Mouse (Mus musculus): ENCODE measurements at regions not wholly inside any gene's neighbourhood (a gene's known extent, or its start where the extent isn't known, plus 50 kb on each side); places are given as distances from the start of the nearest gene placed in this dataset.
A peak's percentile ranks its signal among the peaks of the same experiment; 100 is the strongest.

GRCm38 (mm10) chr5:96914696-96915404, 82.6 kb upstream of the Bmp2k start:
- WGBS = 72% methylated on average over 4 of the region's 4 CpGs
- H3K27ac ChIP-seq (ENCODE audit: low read length) = no peak overlapping the region
- no peak for ATAC-seq (ENCODE audit: low read depth)
- no peak overlapping the region for H3K9ac ChIP-seq (ENCODE audit: low read length)
- no peaks in the 10 kb centered on the region for H3K9me3 ChIP-seq (ENCODE audit: control insufficient read depth, low read length)
- no peak overlapping the region for H3K4me3 ChIP-seq (ENCODE audit: low read length)
- peaks cover 17% of the 10 kb centered on the region for H3K4me1 ChIP-seq (replicated peaks; ENCODE audit: control insufficient read depth, insufficient read depth, low read length)
- H3K36me3 ChIP-seq (ENCODE audit: control insufficient read depth, insufficient read depth, low read length) = no peaks in the 10 kb centered on the region
- H3K4me2 ChIP-seq (ENCODE audit: low read depth, low read length) = no peak overlapping the region
- no peaks in the 10 kb centered on the region for H3K27me3 ChIP-seq (ENCODE audit: control insufficient read depth, insufficient read depth, low read depth, low read length)

DNA sequence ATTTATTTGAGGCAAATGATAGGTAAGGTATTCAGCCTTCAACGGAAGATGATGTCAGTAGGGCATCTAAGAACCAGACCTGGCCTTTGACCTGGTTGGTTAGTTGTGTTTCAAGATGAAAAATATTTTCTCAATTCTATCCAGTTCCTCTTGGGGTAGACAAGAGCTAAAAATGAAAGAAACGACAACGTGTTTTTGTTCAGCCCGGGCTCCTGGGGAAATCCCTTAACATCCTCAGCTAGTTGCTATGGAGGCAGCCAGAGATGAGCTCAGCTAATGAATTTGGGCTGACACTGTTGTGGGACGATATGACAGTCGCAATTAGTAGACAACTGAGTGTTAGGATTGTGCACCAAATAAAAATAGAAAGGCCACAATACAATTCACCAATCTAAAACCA, 80.6 kb upstream of the Bmp2k start:
- WGBS = 78% methylated on average over 6 of the region's 6 CpGs
- H3K4me1 ChIP-seq (replicated peaks; ENCODE audit: control insufficient read depth, insufficient read depth, low read length) = peaks cover 19% of the 10 kb centered on the region
- H3K4me2 ChIP-seq (ENCODE audit: low read depth, low read length) = no peak overlapping the region
- H3K4me3 ChIP-seq (ENCODE audit: low read length) = no peak overlapping the region
- peak overlapping the region; percentile 76 for H3K27ac ChIP-seq (ENCODE audit: low read length)
- H3K27me3 ChIP-seq (ENCODE audit: control insufficient read depth, insufficient read depth, low read depth, low read length) = no peaks in the 10 kb centered on the region
- H3K36me3 ChIP-seq (ENCODE audit: control insufficient read depth, insufficient read depth, low read length) = no peaks in the 10 kb centered on the region
- no peaks in the 10 kb centered on the region for H3K9me3 ChIP-seq (ENCODE audit: control insufficient read depth, low read length)
- ATAC-seq (ENCODE audit: low read depth) = no peak
- H3K9ac ChIP-seq (ENCODE audit: low read length) = no peak overlapping the region

GRCm38 (mm10) chr5:96917596-96918258, 79.8 kb upstream of the Bmp2k start:
- Histone ChIP-seq H3K27ac (ENCODE audit: low read length) (peak overlapping the region; percentile 87), H3K9me3 (ENCODE audit: control insufficient read depth, low read length) (no peaks in the 10 kb centered on the region), H3K4me2 (ENCODE audit: low read depth, low read length) (peak overlapping the region; percentile 39), H3K4me1 (replicated peaks; ENCODE audit: control insufficient read depth, insufficient read depth, low read length) (peaks cover 19% of the 10 kb centered on the region), H3K27me3 (ENCODE audit: control insufficient read depth, insufficient read depth, low read depth, low read length) (no peaks in the 10 kb centered on the region), H3K4me3 (ENCODE audit: low read length) (peak overlapping the region; percentile 5; the same call in 1 of the 2 replicates), H3K36me3 (ENCODE audit: control insufficient read depth, insufficient read depth, low read length) (no peaks in the 10 kb centered on the region), H3K9ac (ENCODE audit: low read length) (no peak overlapping the region)
- 19% methylated on average over 10 of the region's 10 CpGs for WGBS
- ATAC-seq (ENCODE audit: low read depth) = peak; percentile 58

- ATAC-seq (ENCODE audit: low read depth) = no peak
- Histone ChIP-seq H3K36me3 (ENCODE audit: control insufficient read depth, insufficient read depth, low read length) (no peaks in the 10 kb centered on the region), H3K9ac (ENCODE audit: low read length) (no peak overlapping the region), H3K4me1 (replicated peaks; ENCODE audit: control insufficient read depth, insufficient read depth, low read length) (peaks cover 15% of the 10 kb centered on the region), H3K4me2 (ENCODE audit: low read depth, low read length) (no peak overlapping the region), H3K4me3 (ENCODE audit: low read length) (no peak overlapping the region), H3K9me3 (ENCODE audit: control insufficient read depth, low read length) (no peaks in the 10 kb centered on the region), H3K27ac (ENCODE audit: low read length) (no peak overlapping the region), H3K27me3 (ENCODE audit: control insufficient read depth, insufficient read depth, low read depth, low read length) (no peaks in the 10 kb centered on the region)
- 61% methylated on average over 6 of the region's 6 CpGs for WGBS
These were observed 78.3 kb upstream of the Bmp2k start for GRCm38 (mm10) chr5:96919149-96919548.

- no peaks in the 10 kb centered on the region for H3K36me3 ChIP-seq (ENCODE audit: control insufficient read depth, insufficient read depth, low read length)
- ATAC-seq (ENCODE audit: low read depth) = 0 out of 2 replicates have a peak, but pooled peaks have one; percentile 10
- H3K27me3 ChIP-seq (ENCODE audit: control insufficient read depth, insufficient read depth, low read depth, low read length) = no peaks in the 10 kb centered on the region
- 0 out of 2 replicates have a peak overlapping the region, but pooled peaks have one; percentile 25 for H3K4me2 ChIP-seq (ENCODE audit: low read depth, low read length)
- H3K4me3 ChIP-seq (ENCODE audit: low read length) = peak overlapping the region; percentile 15; the same call in 1 of the 2 replicates
- 49% methylated on average over 6 of the region's 6 CpGs for WGBS
- H3K9ac ChIP-seq (ENCODE audit: low read length) = peak overlapping the region; percentile 14; the same call in 1 of the 2 replicates
- no peaks in the 10 kb centered on the region for H3K9me3 ChIP-seq (ENCODE audit: control insufficient read depth, low read length)
- peaks cover 15% of the 10 kb centered on the region for H3K4me1 ChIP-seq (replicated peaks; ENCODE audit: control insufficient read depth, insufficient read depth, low read length)
- H3K27ac ChIP-seq (ENCODE audit: low read length) = peak overlapping the region; percentile 22; the same call in 1 of the 2 replicates
These were observed 76.5 kb upstream of the Bmp2k start for GRCm38 (mm10) chr5:96921037-96921436.

GRCm38 (mm10) chr5:96921511-96921910, 76.0 kb upstream of the Bmp2k start:
- no peaks in the 10 kb centered on the region for H3K36me3 ChIP-seq (ENCODE audit: control insufficient read depth, insufficient read depth, low read length)
- peak overlapping the region; percentile 33 for H3K4me2 ChIP-seq (ENCODE audit: low read depth, low read length)
- H3K27ac ChIP-seq (ENCODE audit: low read length) = peak overlapping the region; percentile 68
- no peak for ATAC-seq (ENCODE audit: low read depth)
- H3K4me1 ChIP-seq (replicated peaks; ENCODE audit: control insufficient read depth, insufficient read depth, low read length) = peaks cover 15% of the 10 kb centered on the region
- H3K27me3 ChIP-seq (ENCODE audit: control insufficient read depth, insufficient read depth, low read depth, low read length) = no peaks in the 10 kb centered on the region
- 51% methylated on average over 6 of the region's 6 CpGs for WGBS
- no peak overlapping the region for H3K4me3 ChIP-seq (ENCODE audit: low read length)
- no peaks in the 10 kb centered on the region for H3K9me3 ChIP-seq (ENCODE audit: control insufficient read depth, low read length)
- peak overlapping the region; percentile 27 for H3K9ac ChIP-seq (ENCODE audit: low read length)

GRCm38 (mm10) chr5:96921973-96922715, 75.3 kb upstream of the Bmp2k start:
- ATAC-seq (ENCODE audit: low read depth) = peak; percentile 61; the same call in 1 of the 2 replicates
- 26% methylated on average over 11 of the region's 11 CpGs for WGBS

GRCm38 (mm10) chr5:96922716-96923076, 74.8 kb upstream of the Bmp2k start:
- 64% methylated on average over 4 of the region's 4 CpGs for WGBS

More at GRCm38 (mm10) chr5:96921973-96922715, 75.3 kb upstream of the Bmp2k start:
- no peaks in the 10 kb centered on the region for H3K36me3 ChIP-seq (ENCODE audit: control insufficient read depth, insufficient read depth, low read length)
- H3K9ac ChIP-seq (ENCODE audit: low read length) = peak overlapping the region; percentile 27
- peak overlapping the region; percentile 68 for H3K27ac ChIP-seq (ENCODE audit: low read length)
- H3K27me3 ChIP-seq (ENCODE audit: control insufficient read depth, insufficient read depth, low read depth, low read length) = no peaks in the 10 kb centered on the region
- peak overlapping the region; percentile 33 for H3K4me2 ChIP-seq (ENCODE audit: low read depth, low read length)
- no peak overlapping the region for H3K4me3 ChIP-seq (ENCODE audit: low read length)
- H3K4me1 ChIP-seq (replicated peaks; ENCODE audit: control insufficient read depth, insufficient read depth, low read length) = peaks cover 12% of the 10 kb centered on the region
- no peaks in the 10 kb centered on the region for H3K9me3 ChIP-seq (ENCODE audit: control insufficient read depth, low read length)

GRCm38 (mm10) chr5:96923526-96923925, 74.0 kb upstream of the Bmp2k start:
- Histone ChIP-seq H3K4me1 (replicated peaks; ENCODE audit: control insufficient read depth, insufficient read depth, low read length) (peaks cover 5% of the 10 kb centered on the region; the same call in 1 of the 2 replicates), H3K4me2 (ENCODE audit: low read depth, low read length) (no peak overlapping the region), H3K36me3 (ENCODE audit: control insufficient read depth, insufficient read depth, low read length) (no peaks in the 10 kb centered on the region), H3K9ac (ENCODE audit: low read length) (no peak overlapping the region), H3K4me3 (ENCODE audit: low read length) (no peak overlapping the region), H3K27me3 (ENCODE audit: control insufficient read depth, insufficient read depth, low read depth, low read length) (no peaks in the 10 kb centered on the region), H3K9me3 (ENCODE audit: control insufficient read depth, low read length) (no peaks in the 10 kb centered on the region), H3K27ac (ENCODE audit: low read length) (no peak overlapping the region)
- ATAC-seq (ENCODE audit: low read depth) = no peak
- WGBS = 93% methylated on average over 1 of the region's 1 CpGs

More at GRCm38 (mm10) chr5:96922716-96923076, 74.8 kb upstream of the Bmp2k start:
- Histone ChIP-seq H3K27ac (ENCODE audit: low read length) (peak overlapping the region; percentile 68), H3K9ac (ENCODE audit: low read length) (no peak overlapping the region), H3K4me1 (replicated peaks; ENCODE audit: control insufficient read depth, insufficient read depth, low read length) (peaks cover 9% of the 10 kb centered on the region), H3K4me2 (ENCODE audit: low read depth, low read length) (no peak overlapping the region), H3K9me3 (ENCODE audit: control insufficient read depth, low read length) (no peaks in the 10 kb centered on the region), H3K4me3 (ENCODE audit: low read length) (no peak overlapping the region), H3K36me3 (ENCODE audit: control insufficient read depth, insufficient read depth, low read length) (no peaks in the 10 kb centered on the region), H3K27me3 (ENCODE audit: control insufficient read depth, insufficient read depth, low read depth, low read length) (no peaks in the 10 kb centered on the region)
- no peak for ATAC-seq (ENCODE audit: low read depth)
